Mouse (Mus musculus): ENCODE data around the gene Prpf40a. TPM values are rescaled to one million over a fixed set of nuclear protein-coding genes. Genes with fewer than 3 reads are reported as not detected.

Prpf40a gene
- polyA plus RNA-seq, 1 experiment = not detected

DNA sequence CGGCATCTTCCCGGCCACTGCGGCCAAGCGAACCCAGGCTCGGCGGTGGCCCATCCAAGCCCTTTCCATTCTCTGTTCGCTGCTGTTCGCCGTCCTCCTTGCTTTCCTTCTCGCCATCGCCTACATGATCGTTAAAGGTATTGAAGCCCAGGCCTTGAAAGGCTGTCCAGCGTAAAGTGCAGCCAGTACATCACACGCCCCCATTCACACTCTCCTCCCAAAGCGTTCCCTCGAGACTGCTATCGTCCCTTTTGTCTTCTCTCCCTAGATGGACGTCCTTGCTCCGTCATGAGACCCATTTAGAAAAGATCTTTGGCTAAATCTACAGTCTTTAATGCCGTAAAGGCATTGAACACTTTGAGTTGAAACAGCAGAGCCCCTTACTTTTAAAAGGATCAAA is 1.3 kb upstream of the Prpf40a start:
- TF ChIP-seq POLR2A (IDR thresholded peaks at IDR 0.05; ENCODE audit: insufficient read depth, low read depth, low read length) = no peak
- no peak for TF ChIP-seq CTCF (IDR thresholded peaks at IDR 0.05; ENCODE audit: insufficient read depth, low read depth, low read length)

GRCm38 (mm10) chr2:53191523-53192220 is 588 bp upstream of the Prpf40a start, which contains the start of gene Arl6ip6:
TSS of gene Arl6ip6 (plus strand) at chr2:53191726.
- Histone ChIP-seq H3K27ac (ENCODE audit: insufficient read depth, low read depth, low read length) (peak within 1 kb of the TSS; percentile 99), H3K4me1 (ENCODE audit: control insufficient read depth, insufficient read depth, low read length) (peaks cover 4% of the 10 kb centered on the region; the same call in 1 of the 2 replicates), H3K4me3 (ENCODE audit: insufficient read depth, low read depth, low read length) (peak within 1 kb of the TSS; percentile 91)
- TF ChIP-seq CTCF (IDR thresholded peaks at IDR 0.05; ENCODE audit: insufficient read depth, low read depth, low read length) = no peak
- TF ChIP-seq POLR2A (IDR thresholded peaks at IDR 0.05; ENCODE audit: insufficient read depth, low read depth, low read length) = peak; percentile 79
- under 1% methylated on average over 82 of the region's 82 CpGs for WGBS

More for the DNA sequence above, 1.3 kb upstream of the Prpf40a start:
- peak overlapping the region; percentile 91 for H3K4me3 ChIP-seq (ENCODE audit: insufficient read depth, low read depth, low read length)
- 0% methylated on average over 20 of the region's 20 CpGs for WGBS
- H3K4me1 ChIP-seq (ENCODE audit: control insufficient read depth, insufficient read depth, low read length) = peaks cover 4% of the 10 kb centered on the region; the same call in 1 of the 2 replicates
- H3K27ac ChIP-seq (ENCODE audit: insufficient read depth, low read depth, low read length) = peak overlapping the region; percentile 43

DNA sequence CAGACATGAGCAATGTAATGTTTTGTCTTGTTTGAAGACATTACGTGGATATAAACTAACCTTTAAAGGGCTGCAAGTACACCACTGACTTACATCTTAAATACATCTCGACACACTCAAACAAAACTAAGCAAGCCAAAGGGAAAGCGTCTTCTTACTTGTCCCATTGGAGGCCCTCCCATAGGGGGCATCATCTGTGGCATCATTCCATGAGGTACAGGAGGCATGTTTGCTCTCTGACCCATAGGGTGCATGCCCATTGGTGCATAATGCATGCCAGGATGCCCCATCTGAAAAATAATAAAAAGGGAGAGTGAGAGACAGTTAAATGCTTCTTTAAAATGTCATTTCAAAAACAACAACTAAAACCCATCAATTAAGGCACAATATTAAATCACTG is 1.3 kb downstream of the Prpf40a start:
- TF ChIP-seq CTCF (IDR thresholded peaks at IDR 0.05; ENCODE audit: insufficient read depth, low read depth, low read length) (no peak), POLR2A (IDR thresholded peaks at IDR 0.05; ENCODE audit: insufficient read depth, low read depth, low read length) (no peak)
- H3K27ac ChIP-seq (ENCODE audit: insufficient read depth, low read depth, low read length) = no peak overlapping the region
- peaks cover 4% of the 10 kb centered on the region; the same call in 1 of the 2 replicates for H3K4me1 ChIP-seq (ENCODE audit: control insufficient read depth, insufficient read depth, low read length)
- H3K4me3 ChIP-seq (ENCODE audit: insufficient read depth, low read depth, low read length) = no peak overlapping the region
- 65% methylated on average over 3 of the region's 3 CpGs for WGBS

- H3K4me3 ChIP-seq (ENCODE audit: insufficient read depth, low read depth, low read length) = no peak overlapping the region
- TF ChIP-seq CTCF (IDR thresholded peaks at IDR 0.05; ENCODE audit: insufficient read depth, low read depth, low read length) (no peak), POLR2A (IDR thresholded peaks at IDR 0.05; ENCODE audit: insufficient read depth, low read depth, low read length) (no peak)
- no peaks in the 10 kb centered on the region for H3K4me1 ChIP-seq (ENCODE audit: control insufficient read depth, insufficient read depth, low read length)
These were observed 11.2 kb downstream of the Prpf40a start for GRCm38 (mm10) chr2:53179876-53180275.

GRCm38 (mm10) chr2:53178966-53179365 is 12.1 kb downstream of the Prpf40a start:
- H3K4me3 ChIP-seq (ENCODE audit: insufficient read depth, low read depth, low read length) = no peak overlapping the region
- TF ChIP-seq POLR2A (IDR thresholded peaks at IDR 0.05; ENCODE audit: insufficient read depth, low read depth, low read length) (no peak), CTCF (IDR thresholded peaks at IDR 0.05; ENCODE audit: insufficient read depth, low read depth, low read length) (no peak)
- no peak overlapping the region for H3K27ac ChIP-seq (ENCODE audit: insufficient read depth, low read depth, low read length)
- WGBS = 77% methylated on average over 3 of the region's 3 CpGs
- no peaks in the 10 kb centered on the region for H3K4me1 ChIP-seq (ENCODE audit: control insufficient read depth, insufficient read depth, low read length)

More at GRCm38 (mm10) chr2:53179876-53180275, 11.2 kb downstream of the Prpf40a start:
- no peak overlapping the region for H3K27ac ChIP-seq (ENCODE audit: insufficient read depth, low read depth, low read length)

DNA sequence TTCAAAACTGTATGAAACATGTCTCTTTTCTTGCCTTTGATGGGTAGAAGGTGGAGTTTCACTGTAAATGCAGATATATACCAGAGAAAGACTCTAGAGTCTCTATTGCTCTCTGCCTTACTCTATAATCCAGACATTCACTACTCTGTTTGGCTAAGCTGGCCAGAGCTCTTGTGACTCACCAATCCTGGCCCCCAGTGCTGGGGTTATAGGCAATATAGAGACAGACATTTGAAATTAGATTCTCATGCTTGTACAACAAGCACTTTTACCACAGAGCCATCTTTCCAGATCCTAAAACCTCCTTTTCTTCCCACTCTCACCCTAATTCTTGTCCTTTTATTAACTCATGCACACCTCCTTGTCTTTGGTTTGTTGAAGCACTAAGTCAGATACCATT is 17.1 kb downstream of the Prpf40a start:
- H3K4me1 ChIP-seq (ENCODE audit: control insufficient read depth, insufficient read depth, low read length) = no peaks in the 10 kb centered on the region
- no peak overlapping the region for H3K27ac ChIP-seq (ENCODE audit: insufficient read depth, low read depth, low read length)
- no peak overlapping the region for H3K4me3 ChIP-seq (ENCODE audit: insufficient read depth, low read depth, low read length)
- TF ChIP-seq POLR2A (IDR thresholded peaks at IDR 0.05; ENCODE audit: insufficient read depth, low read depth, low read length) (no peak), CTCF (IDR thresholded peaks at IDR 0.05; ENCODE audit: insufficient read depth, low read depth, low read length) (no peak)

DNA sequence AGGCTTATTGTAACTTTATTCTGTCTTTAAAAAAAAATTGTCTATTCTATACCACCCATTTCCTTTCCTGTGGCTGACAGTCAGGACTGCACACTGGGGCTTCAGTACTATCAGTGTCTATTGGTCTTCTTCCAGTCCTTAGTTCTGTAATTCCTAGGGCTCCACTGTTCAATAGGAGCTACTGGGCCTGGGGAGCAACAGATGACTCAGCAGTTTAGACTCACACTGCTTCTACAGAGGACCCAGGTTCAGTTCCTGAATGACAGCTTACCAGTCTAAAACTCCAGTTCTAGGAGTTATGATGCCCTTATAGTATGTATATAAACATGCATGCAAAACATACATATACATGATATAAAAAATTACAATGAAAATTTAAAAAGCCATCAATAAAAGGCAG is 44.2 kb downstream of the Prpf40a start:
- no peaks in the 10 kb centered on the region for H3K4me1 ChIP-seq (ENCODE audit: control insufficient read depth, insufficient read depth, low read length)
- TF ChIP-seq POLR2A (IDR thresholded peaks at IDR 0.05; ENCODE audit: insufficient read depth, low read depth, low read length) (no peak), CTCF (IDR thresholded peaks at IDR 0.05; ENCODE audit: insufficient read depth, low read depth, low read length) (no peak)
- no peak overlapping the region for H3K4me3 ChIP-seq (ENCODE audit: insufficient read depth, low read depth, low read length)
- H3K27ac ChIP-seq (ENCODE audit: insufficient read depth, low read depth, low read length) = no peak overlapping the region

DNA sequence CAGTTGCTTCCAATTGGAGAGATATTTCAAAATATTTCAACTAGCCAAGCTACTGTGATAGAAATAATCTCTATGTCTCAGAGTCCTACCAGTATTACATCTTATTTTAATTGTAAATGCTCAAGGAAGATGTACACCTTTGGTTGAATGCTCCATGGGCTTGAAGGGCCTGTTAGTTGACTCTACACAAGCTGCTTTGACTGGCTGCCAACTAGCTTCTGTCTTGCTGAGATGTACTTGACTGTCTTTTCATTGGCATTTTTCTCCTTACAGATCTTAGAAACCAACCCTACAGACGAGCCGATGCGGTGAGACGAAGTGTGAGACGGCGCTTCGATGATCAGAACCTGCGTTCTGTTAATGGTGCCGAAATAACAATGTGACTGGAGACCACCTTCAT is 59.5 kb downstream of the Prpf40a start:
- Histone ChIP-seq H3K4me3 (ENCODE audit: insufficient read depth, low read depth, low read length) (no peak overlapping the region), H3K27ac (ENCODE audit: insufficient read depth, low read depth, low read length) (no peak overlapping the region), H3K4me1 (ENCODE audit: control insufficient read depth, insufficient read depth, low read length) (no peaks in the 10 kb centered on the region)
- TF ChIP-seq CTCF (IDR thresholded peaks at IDR 0.05; ENCODE audit: insufficient read depth, low read depth, low read length) = no peak
- TF ChIP-seq POLR2A (IDR thresholded peaks at IDR 0.05; ENCODE audit: insufficient read depth, low read depth, low read length) = no peak
- WGBS = 88% methylated on average over 9 of the region's 9 CpGs

- H3K27ac ChIP-seq (ENCODE audit: insufficient read depth, low read depth, low read length) = no peak overlapping the region
- WGBS = 74% methylated on average over 6 of the region's 6 CpGs
- H3K4me1 ChIP-seq (ENCODE audit: control insufficient read depth, insufficient read depth, low read length) = no peaks in the 10 kb centered on the region
- TF ChIP-seq CTCF (IDR thresholded peaks at IDR 0.05; ENCODE audit: insufficient read depth, low read depth, low read length) (no peak), POLR2A (IDR thresholded peaks at IDR 0.05; ENCODE audit: insufficient read depth, low read depth, low read length) (no peak)
- no peak overlapping the region for H3K4me3 ChIP-seq (ENCODE audit: insufficient read depth, low read depth, low read length)
These were observed 62.0 kb downstream of the Prpf40a start for GRCm38 (mm10) chr2:53129070-53129469.

Measured in olfactory bulb, adult 2 months (tissue).